Mouse (Mus musculus): ENCODE results near the gene Mast3. TPM values are rescaled to one million over a fixed set of nuclear protein-coding genes. Genes with fewer than 3 reads are reported as not detected.

Mast3 gene
- polyA plus RNA-seq, 1 experiment from 2014 or later = 18.3 TPM

DNA sequence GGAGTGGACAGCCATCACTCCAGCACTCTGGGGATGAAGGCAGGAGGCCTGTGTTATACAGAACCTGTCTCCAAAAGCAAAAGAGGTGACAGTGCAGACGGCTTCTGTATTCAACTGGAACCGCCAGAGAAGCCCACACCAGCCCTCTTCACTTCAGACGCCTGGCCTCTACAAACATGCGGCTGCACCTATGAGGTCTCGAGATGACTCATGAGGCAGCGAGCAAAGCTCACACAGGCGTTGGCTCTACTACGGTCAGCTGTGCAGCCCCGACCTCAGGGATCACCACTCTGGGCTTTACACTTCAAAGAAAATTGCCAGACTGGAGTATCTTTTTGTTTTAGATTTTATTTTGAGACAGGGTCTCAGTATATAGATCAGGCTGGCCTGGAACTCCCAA lies 32.0 kb downstream of the Mast3 start:
- WGBS = 92% methylated on average over 9 of the region's 9 CpGs
- ATAC-seq = no peak
- Histone ChIP-seq H3K9me3 (no peaks in the 10 kb centered on the region), H3K4me3 (replicated peaks) (no peak overlapping the region), H3K27me3 (peaks cover under 1% of the 10 kb centered on the region; the same call in 1 of the 2 replicates), H3K4me2 (replicated peaks) (no peak overlapping the region), H3K36me3 (peaks cover 69% of the 10 kb centered on the region), H3K9ac (replicated peaks) (peak overlapping the region; percentile 98), H3K27ac (0 out of 2 replicates have a peak overlapping the region, but pooled peaks have one; percentile 60), H3K4me1 (replicated peaks) (peaks cover 41% of the 10 kb centered on the region)

DNA sequence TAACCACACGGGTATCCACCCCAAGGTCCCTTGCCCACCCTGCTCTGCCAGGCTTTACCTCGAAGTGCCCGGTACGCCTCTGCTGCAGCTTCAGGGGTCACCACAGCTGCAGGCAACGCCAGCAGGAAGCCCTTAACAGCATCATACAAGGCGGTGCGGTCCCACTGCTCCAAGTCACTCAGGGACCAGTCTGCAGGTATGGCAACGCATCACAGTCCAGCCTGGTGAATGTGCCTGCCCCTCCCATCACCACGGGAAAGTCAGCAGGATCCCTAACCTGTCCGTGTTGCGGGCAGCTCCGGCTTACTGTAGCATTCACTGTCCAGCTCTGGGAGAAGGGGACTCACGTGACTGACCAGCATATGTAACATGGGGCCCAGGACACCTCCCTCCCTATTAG lies 32.8 kb downstream of the Mast3 start:
- no peak for ATAC-seq
- 96% methylated on average over 13 of the region's 13 CpGs for WGBS

DNA sequence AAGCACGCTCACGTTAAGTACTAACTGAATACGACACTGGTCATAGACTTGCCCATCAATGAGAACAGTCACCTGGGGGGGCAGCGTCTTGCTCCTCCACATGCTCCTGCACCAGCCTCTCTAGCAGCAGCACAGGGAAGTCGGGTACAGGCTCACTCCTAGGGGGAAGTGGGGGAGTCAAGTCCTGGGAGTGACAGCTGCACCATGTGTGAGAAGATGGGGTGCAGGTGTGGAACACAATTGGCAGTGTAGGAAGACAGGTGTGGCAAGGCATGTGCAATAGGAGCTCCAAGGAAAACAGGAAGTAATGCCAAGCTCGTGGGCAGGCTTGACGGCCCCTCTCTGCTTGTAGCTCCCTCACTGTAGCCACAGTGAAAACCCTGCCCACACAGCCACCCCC lies 33.6 kb downstream of the Mast3 start:
- peaks cover 74% of the 10 kb centered on the region for H3K36me3 ChIP-seq
- WGBS = 92% methylated on average over 7 of the region's 7 CpGs

More for the DNA sequence above, 32.8 kb downstream of the Mast3 start:
- Histone ChIP-seq H3K9ac (replicated peaks) (no peak overlapping the region), H3K27ac (no peak overlapping the region), H3K9me3 (no peaks in the 10 kb centered on the region), H3K4me2 (replicated peaks) (no peak overlapping the region), H3K27me3 (peaks cover 8% of the 10 kb centered on the region), H3K36me3 (peaks cover 74% of the 10 kb centered on the region), H3K4me1 (replicated peaks) (peaks cover 36% of the 10 kb centered on the region), H3K4me3 (replicated peaks) (no peak overlapping the region)

DNA sequence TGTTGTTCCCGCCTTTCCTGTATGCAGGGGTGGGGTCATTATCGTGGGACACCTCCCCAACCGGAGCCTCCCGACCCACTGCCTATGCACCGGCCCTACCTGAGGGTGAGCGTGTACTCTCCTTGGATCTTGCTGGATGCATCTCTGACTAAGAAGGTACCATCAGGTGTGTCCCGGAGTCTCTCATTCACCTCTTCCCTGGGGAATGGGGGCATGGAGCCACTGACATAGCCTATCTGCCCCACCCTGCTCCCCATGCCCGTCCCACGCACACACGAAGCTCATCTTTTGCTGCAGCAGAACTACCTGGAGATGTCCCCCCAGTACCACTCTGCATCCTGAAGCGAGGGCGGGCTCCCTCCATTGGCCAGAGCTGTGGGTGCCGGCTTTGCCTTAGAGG lies 34.1 kb downstream of the Mast3 start:
- WGBS = 95% methylated on average over 13 of the region's 13 CpGs
- Histone ChIP-seq H3K4me1 (replicated peaks) (peaks cover 46% of the 10 kb centered on the region), H3K27me3 (peaks cover 19% of the 10 kb centered on the region), H3K27ac (no peak overlapping the region), H3K4me2 (replicated peaks) (no peak overlapping the region), H3K36me3 (peaks cover 74% of the 10 kb centered on the region), H3K4me3 (replicated peaks) (no peak overlapping the region), H3K9me3 (no peaks in the 10 kb centered on the region), H3K9ac (replicated peaks) (no peak overlapping the region)
- no peak for ATAC-seq

More for the DNA sequence above, 33.6 kb downstream of the Mast3 start:
- Histone ChIP-seq H3K4me2 (replicated peaks) (no peak overlapping the region), H3K9me3 (no peaks in the 10 kb centered on the region), H3K27ac (no peak overlapping the region), H3K27me3 (peaks cover 15% of the 10 kb centered on the region), H3K9ac (replicated peaks) (no peak overlapping the region), H3K4me1 (replicated peaks) (peaks cover 45% of the 10 kb centered on the region), H3K4me3 (replicated peaks) (no peak overlapping the region)
- ATAC-seq = no peak

DNA sequence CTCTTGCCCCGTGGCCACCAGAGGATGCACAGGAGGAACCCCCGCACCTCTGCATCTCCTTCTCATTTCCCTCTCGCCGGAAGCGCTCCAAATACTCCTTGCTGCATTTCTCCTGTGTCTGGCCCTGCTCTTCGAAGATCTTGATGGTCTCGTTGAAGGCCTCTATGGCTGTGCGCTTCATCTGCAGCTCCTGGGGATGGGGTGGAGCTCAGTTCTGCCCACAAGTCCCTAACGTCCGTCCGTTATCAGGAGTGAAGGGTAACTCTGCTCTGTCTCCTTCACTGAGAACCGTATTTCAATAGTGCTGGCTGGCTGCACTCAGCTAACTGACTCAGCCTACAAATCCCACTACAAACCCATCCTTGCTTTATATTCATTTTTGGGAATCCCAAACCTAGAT lies 35.0 kb downstream of the Mast3 start:
- Histone ChIP-seq H3K4me3 (replicated peaks) (no peak overlapping the region), H3K27ac (no peak overlapping the region), H3K4me1 (replicated peaks) (peaks cover 38% of the 10 kb centered on the region), H3K9me3 (no peaks in the 10 kb centered on the region), H3K27me3 (peaks cover 21% of the 10 kb centered on the region), H3K36me3 (peaks cover 73% of the 10 kb centered on the region), H3K9ac (replicated peaks) (no peak overlapping the region; the same call in 1 of the 2 replicates), H3K4me2 (replicated peaks) (no peak overlapping the region)
- 74% methylated on average over 12 of the region's 12 CpGs for WGBS
- no peak for ATAC-seq

DNA sequence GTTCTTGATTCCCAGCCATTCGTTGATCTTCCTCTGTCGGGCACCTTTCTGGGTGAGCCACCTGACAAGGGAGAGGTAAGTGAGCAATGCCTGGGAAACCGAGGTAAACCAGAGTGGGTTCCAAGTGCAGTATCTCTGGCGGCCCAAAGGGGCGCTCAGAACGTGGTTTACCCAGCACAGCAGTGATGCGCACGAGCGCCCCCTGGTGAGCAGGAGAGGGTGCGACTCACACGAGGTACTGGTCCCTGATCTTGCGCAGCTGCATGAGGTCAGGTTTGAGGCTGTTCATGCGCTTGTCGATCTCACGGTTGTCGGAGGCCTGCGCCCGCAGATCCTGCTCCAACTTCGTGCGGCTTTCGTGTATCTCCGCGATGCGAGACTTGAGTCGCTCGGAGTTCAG lies 35.5 kb downstream of the Mast3 start:
- Histone ChIP-seq H3K4me2 (replicated peaks) (no peak overlapping the region), H3K9me3 (no peaks in the 10 kb centered on the region), H3K27me3 (peaks cover 21% of the 10 kb centered on the region), H3K27ac (no peak overlapping the region), H3K4me1 (replicated peaks) (peaks cover 33% of the 10 kb centered on the region), H3K36me3 (peaks cover 68% of the 10 kb centered on the region), H3K4me3 (replicated peaks) (no peak overlapping the region), H3K9ac (replicated peaks) (no peak overlapping the region)
- WGBS = 6% methylated on average over 26 of the region's 26 CpGs
- peak; percentile 71 for ATAC-seq

DNA sequence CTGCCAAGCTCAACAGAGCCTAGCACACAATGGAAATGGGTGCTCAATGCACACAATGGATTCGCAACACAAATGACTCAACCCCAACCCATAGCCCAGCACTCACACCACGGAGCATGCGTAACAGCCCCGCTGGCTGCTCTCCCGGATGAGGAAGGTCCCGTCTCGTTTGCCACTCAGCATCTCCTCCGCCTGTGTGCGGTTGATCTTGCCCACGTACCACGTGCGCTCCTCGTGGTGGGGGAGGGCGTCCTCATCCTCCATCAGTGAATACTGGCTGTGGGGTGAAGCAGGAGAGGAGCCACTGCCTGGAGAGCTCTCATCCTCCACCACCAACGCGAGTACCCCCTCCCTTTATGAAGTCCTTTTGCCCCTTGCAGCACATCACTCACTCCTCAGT lies 35.9 kb downstream of the Mast3 start:
- peaks cover 21% of the 10 kb centered on the region for H3K27me3 ChIP-seq
- no peak overlapping the region for H3K4me3 ChIP-seq (replicated peaks)
- no peak overlapping the region for H3K9ac ChIP-seq (replicated peaks)
- H3K9me3 ChIP-seq = no peaks in the 10 kb centered on the region
- H3K4me2 ChIP-seq (replicated peaks) = no peak overlapping the region
- H3K36me3 ChIP-seq = peaks cover 67% of the 10 kb centered on the region
- WGBS = 87% methylated on average over 16 of the region's 16 CpGs
- H3K4me1 ChIP-seq (replicated peaks) = peaks cover 29% of the 10 kb centered on the region
- peak; percentile 18 for ATAC-seq
- H3K27ac ChIP-seq = no peak overlapping the region

DNA sequence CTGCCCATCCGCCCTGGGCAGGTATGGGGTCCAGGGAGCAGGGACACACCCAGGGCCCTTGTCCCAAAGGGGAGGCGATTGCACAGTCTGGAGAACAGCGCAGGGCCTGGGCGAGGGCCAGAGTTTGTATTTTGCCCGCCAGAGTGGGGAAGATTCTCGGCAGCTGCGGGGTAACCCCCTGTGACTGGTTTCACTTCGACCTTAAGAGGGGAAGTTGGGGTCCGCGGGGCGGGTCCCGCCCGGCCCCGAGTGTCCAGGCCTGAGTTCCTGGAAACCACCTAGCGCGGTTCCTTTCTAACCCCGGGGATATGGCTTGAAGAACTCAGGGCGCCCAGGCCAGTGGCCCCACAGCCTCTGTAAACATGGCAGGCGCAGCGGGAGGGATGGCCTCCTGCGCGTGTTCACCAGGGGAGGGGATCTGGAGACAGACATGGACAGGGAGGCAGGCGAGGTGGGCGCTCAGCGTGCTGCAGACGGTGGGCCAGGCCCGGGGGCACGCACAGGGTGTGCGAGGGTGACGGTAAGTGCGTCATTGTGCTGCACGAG lies 36.5 kb downstream of the Mast3 start:
- WGBS = 95% methylated on average over 32 of the region's 32 CpGs

DNA sequence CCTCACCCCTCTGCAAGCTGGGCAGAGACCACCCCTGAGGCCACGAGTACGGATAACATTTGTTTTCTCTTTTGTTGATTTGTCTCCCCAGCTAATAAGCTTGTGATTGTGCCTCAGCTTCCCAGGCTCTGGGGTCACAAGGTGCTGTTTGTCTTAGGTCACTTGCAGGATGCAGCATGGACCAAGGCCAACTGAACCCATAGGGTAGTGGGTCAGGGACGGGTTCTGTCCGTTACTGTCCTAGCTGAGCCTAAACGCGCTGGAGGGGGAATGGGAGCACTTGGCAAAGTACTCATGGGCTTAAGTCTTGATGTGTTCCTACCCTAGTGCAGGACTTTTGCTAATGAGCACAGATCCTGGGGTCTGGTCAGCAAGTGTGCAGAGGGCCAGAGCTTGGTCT lies 37.4 kb downstream of the Mast3 start:
- Histone ChIP-seq H3K9me3 (no peaks in the 10 kb centered on the region), H3K4me2 (replicated peaks) (no peak overlapping the region), H3K4me3 (replicated peaks) (no peak overlapping the region), H3K27me3 (peaks cover 21% of the 10 kb centered on the region), H3K36me3 (peaks cover 52% of the 10 kb centered on the region), H3K27ac (no peak overlapping the region), H3K4me1 (replicated peaks) (peaks cover 18% of the 10 kb centered on the region), H3K9ac (replicated peaks) (0 out of 2 replicates have a peak overlapping the region, but pooled peaks have one; percentile 8)
- no peak for ATAC-seq
- 81% methylated on average over 6 of the region's 6 CpGs for WGBS

More for the DNA sequence above, 36.5 kb downstream of the Mast3 start:
- peaks cover 21% of the 10 kb centered on the region for H3K27me3 ChIP-seq
- H3K9ac ChIP-seq (replicated peaks) = no peak overlapping the region
- H3K9me3 ChIP-seq = no peaks in the 10 kb centered on the region
- peaks cover 23% of the 10 kb centered on the region for H3K4me1 ChIP-seq (replicated peaks)
- H3K4me3 ChIP-seq (replicated peaks) = no peak overlapping the region
- peaks cover 60% of the 10 kb centered on the region for H3K36me3 ChIP-seq
- no peak overlapping the region for H3K27ac ChIP-seq
- no peak overlapping the region for H3K4me2 ChIP-seq (replicated peaks)
- ATAC-seq = no peak

DNA sequence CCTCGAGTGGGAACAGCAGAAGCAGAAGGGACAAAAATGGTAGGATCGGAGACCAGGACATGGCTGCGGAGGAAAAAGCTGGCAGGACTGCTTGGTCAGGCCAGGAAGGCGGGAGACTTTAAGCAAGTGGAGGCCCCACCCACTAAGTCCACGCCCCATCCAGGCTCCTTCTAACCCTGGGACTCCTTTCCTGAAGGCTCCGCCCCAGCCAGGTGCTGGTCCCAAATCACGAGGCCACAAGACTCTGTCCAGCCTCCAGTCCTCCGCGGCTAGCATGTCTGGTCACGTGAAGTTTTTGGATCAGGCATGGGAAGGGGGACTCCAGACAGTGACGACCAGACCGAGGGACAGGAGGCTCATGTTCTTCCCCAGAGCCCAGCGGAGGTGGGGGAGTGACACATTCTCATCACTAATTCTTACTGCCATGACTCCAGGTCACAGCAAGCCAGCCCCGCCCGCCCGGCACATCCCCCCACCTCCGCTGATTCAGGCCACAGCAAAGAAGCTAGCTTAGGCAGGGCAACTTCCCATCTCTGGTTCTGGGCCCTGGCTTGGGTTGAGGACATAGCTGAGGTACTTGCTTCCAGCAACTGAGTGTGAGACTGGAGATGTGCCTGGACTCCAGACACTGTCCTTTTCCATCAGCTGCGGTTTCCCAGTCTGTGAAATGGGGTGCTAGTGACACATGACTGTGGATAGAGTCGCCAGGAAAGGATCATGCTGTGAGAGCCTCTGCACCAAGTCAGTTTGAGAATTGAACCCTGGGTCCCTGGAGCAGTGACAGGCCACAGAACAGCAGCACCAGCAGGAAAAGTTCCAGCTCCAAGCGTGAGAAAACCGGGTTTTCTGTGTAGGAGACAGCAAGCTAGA lies 38.0 kb downstream of the Mast3 start:
- ATAC-seq = no peak
- Histone ChIP-seq H3K9me3 (no peaks in the 10 kb centered on the region), H3K9ac (replicated peaks) (peak overlapping the region; percentile 60), H3K4me1 (replicated peaks) (peaks cover 18% of the 10 kb centered on the region), H3K4me2 (replicated peaks) (peak overlapping the region; percentile 54), H3K4me3 (replicated peaks) (peak overlapping the region; percentile 27), H3K36me3 (peaks cover 45% of the 10 kb centered on the region), H3K27me3 (peaks cover 21% of the 10 kb centered on the region), H3K27ac (no peak overlapping the region)
- WGBS = 10% methylated on average over 21 of the region's 21 CpGs

DNA sequence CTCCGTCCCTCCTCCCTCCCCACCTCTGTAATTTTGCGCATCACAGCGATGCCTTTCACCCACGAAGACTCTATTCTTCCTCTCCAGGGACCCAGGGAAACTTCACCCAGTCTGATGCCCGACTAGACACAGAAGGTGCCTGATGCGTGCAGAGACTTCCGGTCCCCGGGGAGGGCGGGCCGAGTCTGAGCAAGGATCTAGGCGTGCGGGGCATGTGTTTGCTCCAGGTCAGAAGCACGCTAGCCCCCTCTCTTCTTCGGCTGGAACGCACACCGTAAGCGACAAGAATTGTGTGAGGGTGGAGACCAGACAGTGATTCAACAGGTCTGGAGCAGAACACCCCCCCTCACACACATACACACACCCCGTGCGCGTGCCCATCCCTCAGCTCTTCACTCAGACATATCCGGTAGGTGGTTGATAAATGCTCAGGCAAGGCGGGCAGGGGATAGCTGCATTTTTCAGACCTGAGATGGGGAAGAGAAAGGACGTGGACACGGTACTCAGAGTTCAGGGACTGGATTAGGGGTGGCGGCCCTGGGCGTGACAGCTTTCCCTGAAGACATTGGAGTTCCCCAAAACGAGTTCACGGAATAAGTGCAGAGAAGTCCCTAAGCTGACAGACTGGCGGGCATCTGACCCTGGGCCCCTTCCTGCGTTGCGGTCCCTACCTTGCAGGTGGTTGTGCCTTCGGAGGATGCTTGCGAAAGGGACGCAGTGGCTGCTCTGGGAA lies 38.9 kb downstream of the Mast3 start:
- Histone ChIP-seq H3K27me3 (peaks cover 21% of the 10 kb centered on the region), H3K27ac (no peak overlapping the region), H3K9ac (replicated peaks) (peak overlapping the region; percentile 60), H3K4me2 (replicated peaks) (peak overlapping the region; percentile 54), H3K4me3 (replicated peaks) (peak overlapping the region; percentile 27), H3K36me3 (peaks cover 37% of the 10 kb centered on the region), H3K9me3 (no peaks in the 10 kb centered on the region), H3K4me1 (replicated peaks) (peaks cover 24% of the 10 kb centered on the region)
- no peak for ATAC-seq
- WGBS = 3% methylated on average over 34 of the region's 34 CpGs

DNA sequence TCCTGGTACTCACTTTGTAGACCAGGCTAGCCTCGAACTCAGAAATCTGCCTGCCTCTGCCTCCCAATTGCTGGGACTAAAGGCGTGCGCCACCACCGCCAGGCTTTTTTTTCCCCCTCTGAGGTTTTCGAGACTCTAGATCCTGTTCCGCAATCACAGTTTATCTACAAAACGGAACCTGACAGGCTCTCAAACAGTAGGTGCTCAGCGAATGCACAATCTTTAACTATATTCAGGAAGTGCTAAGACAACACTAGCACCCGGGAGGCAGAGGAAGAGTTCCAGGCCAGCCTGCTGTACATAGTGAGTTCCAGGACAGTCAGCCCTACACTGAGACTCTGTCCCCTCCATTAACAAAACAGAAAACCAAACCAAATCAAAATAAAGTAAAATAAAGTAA lies 39.5 kb downstream of the Mast3 start:
- H3K9me3 ChIP-seq = no peaks in the 10 kb centered on the region
- no peak overlapping the region; the same call in 1 of the 2 replicates for H3K4me3 ChIP-seq (replicated peaks)
- H3K36me3 ChIP-seq = peaks cover 31% of the 10 kb centered on the region
- 79% methylated on average over 9 of the region's 9 CpGs for WGBS
- no peak overlapping the region for H3K27ac ChIP-seq
- peak overlapping the region; percentile 54; the same call in 1 of the 2 replicates for H3K4me2 ChIP-seq (replicated peaks)
- peaks cover 21% of the 10 kb centered on the region for H3K27me3 ChIP-seq
- peak overlapping the region; percentile 60; the same call in 1 of the 2 replicates for H3K9ac ChIP-seq (replicated peaks)
- H3K4me1 ChIP-seq (replicated peaks) = peaks cover 26% of the 10 kb centered on the region
- no peak for ATAC-seq
